Mouse (Mus musculus) hindbrain, embryonic 10.5 days (tissue): ENCODE data around the gene Ctsd. TPM values are rescaled to one million over a fixed set of nuclear protein-coding genes. Genes with fewer than 3 reads are reported as not detected.
"Not testable (repeated sequence)": the region's sequence is repeated elsewhere in the genome, so short reads cannot be mapped to it uniquely, and the experiment has no call there.

Experiments
- DNase-seq: peaks from one replicate; pipeline ENCODE4 v3.0.0-alpha.2; 2017; ENCODE audit warnings: low spot score
- H3K27ac ChIP-seq: fragments of 300-500 bp; sonication (generic); 2 replicates; pipeline ENCODE4 v1.5.1; 2016; ENCODE audit warnings: mild to moderate bottlenecking, moderate library complexity
- H3K27me3 ChIP-seq: fragments of 300-500 bp; sonication (generic); 2 replicates; pipeline ENCODE4 v1.6.1; 2016; ENCODE audit warnings: mild to moderate bottlenecking; ENCODE audit not compliant: poor library complexity, insufficient read depth, severe bottlenecking
- H3K36me3 ChIP-seq: fragments of 300-500 bp; sonication (generic); 2 replicates; pipeline ENCODE4 v1.6.1; 2016; ENCODE audit warnings: mild to moderate bottlenecking, moderate library complexity
- H3K4me1 ChIP-seq: fragments of 300-500 bp; sonication (generic); replicated peaks from 2 replicates; pipeline ENCODE4 v1.6.1; 2016; ENCODE audit warnings: mild to moderate bottlenecking
- H3K4me3 ChIP-seq: fragments of 300-500 bp; sonication (generic); 2 replicates; pipeline ENCODE4 v1.5.1; 2016; ENCODE audit warnings: mild to moderate bottlenecking, moderate library complexity
- H3K9me3 ChIP-seq: fragments of 300-500 bp; sonication (generic); 2 replicates; pipeline ENCODE4 v1.6.1; 2016; ENCODE audit warnings: mild to moderate bottlenecking, moderate library complexity
- WGBS: fragments of 180-500 bp; shearing (Covaris S2); methylation state at CpG from one replicate; pipeline ENCODE4 v1.1.7; 2016; 5-methylcytosine and 5-hydroxymethylcytosine counted together
- polyA plus RNA-seq: library from polyadenylated mRNA; unstranded; fragments of >200 nt; fragmentation: Nextera tagmentation; extraction: Ambion mirVana; gene quantifications from 2 replicates; pipeline ENCODE4 v1.2.1, GENCODE M21; 2016

Ctsd gene
- polyA plus RNA-seq, 1 experiment from 2014 or later, result 198 TPM

DNA sequence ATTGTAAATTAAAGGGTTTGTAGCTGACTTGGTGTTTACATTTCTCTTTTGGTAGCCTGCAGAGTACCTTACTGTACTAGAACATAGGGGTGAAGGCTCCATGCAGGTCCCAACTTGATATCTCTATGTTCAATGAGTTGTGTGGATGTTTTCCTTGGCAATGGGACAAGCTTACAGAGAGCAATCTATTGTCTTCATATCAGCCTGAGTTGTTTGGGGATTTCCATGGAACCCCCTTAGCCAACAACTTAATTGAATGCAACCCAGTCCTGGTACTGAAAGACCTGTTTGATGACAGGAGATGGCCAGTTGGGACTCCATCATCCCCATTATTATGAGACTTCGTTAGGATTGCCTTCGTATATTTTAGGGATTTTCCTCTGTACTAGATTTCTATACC, 30.2 kb upstream of the Ctsd start:
- Histone ChIP-seq H3K36me3 (no peaks in the 10 kb centered on the region), H3K4me3 (no peak overlapping the region), H3K27me3 (no peaks in the 10 kb centered on the region), H3K4me1 (no peaks in the 10 kb centered on the region), H3K9me3 (no peaks in the 10 kb centered on the region), H3K27ac (no peak overlapping the region)
- DNase-seq, result no peak
- WGBS, result 94% methylated on average over 2 of the region's 2 CpGs

GRCm38 (mm10) chr7:142416225-142416624, 28.4 kb upstream of the Ctsd start:
- Histone ChIP-seq H3K27ac (no peak overlapping the region), H3K36me3 (no peaks in the 10 kb centered on the region), H3K4me3 (no peak overlapping the region), H3K4me1 (no peaks in the 10 kb centered on the region), H3K27me3 (no peaks in the 10 kb centered on the region), H3K9me3 (no peaks in the 10 kb centered on the region)
- DNase-seq, result no peak
- whole genome bisulfite sequencing, result 68% methylated on average over 3 of the region's 3 CpGs

GRCm38 (mm10) chr7:142415314-142415713, 27.5 kb upstream of the Ctsd start:
- Histone ChIP-seq H3K9me3 (no peaks in the 10 kb centered on the region), H3K4me3 (no peak overlapping the region), H3K27me3 (no peaks in the 10 kb centered on the region), H3K4me1 (no peaks in the 10 kb centered on the region), H3K27ac (no peak overlapping the region), H3K36me3 (no peaks in the 10 kb centered on the region)
- DNase-seq, result no peak
- WGBS, result 75% methylated on average over 4 of the region's 4 CpGs

DNA sequence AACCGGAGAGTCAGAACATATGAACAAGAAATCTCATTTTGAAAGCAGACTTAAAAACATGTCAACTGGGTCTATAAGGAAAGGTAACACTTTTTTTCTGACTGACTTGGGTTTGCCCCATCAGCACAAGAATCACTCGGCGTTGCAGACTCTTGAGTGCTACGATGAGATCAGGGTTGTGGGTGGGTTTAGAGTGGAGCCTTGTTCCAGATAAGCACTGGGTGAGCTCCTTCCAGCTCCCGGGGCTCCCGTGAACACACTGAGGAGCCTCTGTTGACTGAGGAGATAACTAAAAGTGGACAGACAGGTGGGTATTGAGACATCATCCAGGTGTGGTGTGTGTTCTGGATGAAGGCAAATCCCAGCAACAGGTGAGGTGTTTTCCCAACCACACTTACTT, 25.4 kb upstream of the Ctsd start:
- no peaks in the 10 kb centered on the region for H3K27me3 ChIP-seq
- DNase-seq, result no peak
- H3K27ac ChIP-seq, result no peak overlapping the region
- H3K9me3 ChIP-seq, result no peaks in the 10 kb centered on the region
- H3K4me3 ChIP-seq, result no peak overlapping the region
- no peaks in the 10 kb centered on the region for H3K36me3 ChIP-seq
- no peaks in the 10 kb centered on the region for H3K4me1 ChIP-seq
- WGBS, result 95% methylated on average over 6 of the region's 6 CpGs

GRCm38 (mm10) chr7:142409603-142410002, 21.8 kb upstream of the Ctsd start:
- WGBS, result 90% methylated on average over 3 of the region's 3 CpGs
- no peak overlapping the region for H3K4me3 ChIP-seq
- no peaks in the 10 kb centered on the region for H3K36me3 ChIP-seq
- no peaks in the 10 kb centered on the region for H3K27me3 ChIP-seq
- no peaks in the 10 kb centered on the region for H3K9me3 ChIP-seq
- DNase-seq, result no peak
- no peak overlapping the region for H3K27ac ChIP-seq
- H3K4me1 ChIP-seq, result no peaks in the 10 kb centered on the region

- H3K9me3 ChIP-seq, result no peaks in the 10 kb centered on the region
- H3K36me3 ChIP-seq, result no peaks in the 10 kb centered on the region
- DNase-seq, result no peak
- H3K4me3 ChIP-seq, result no peak overlapping the region
- H3K27ac ChIP-seq, result no peak overlapping the region
- no peaks in the 10 kb centered on the region for H3K4me1 ChIP-seq
- no peaks in the 10 kb centered on the region for H3K27me3 ChIP-seq
- WGBS, result 93% methylated on average over 8 of the region's 8 CpGs
Observed at GRCm38 (mm10) chr7:142408686-142409085, 20.8 kb upstream of the Ctsd start.

DNA sequence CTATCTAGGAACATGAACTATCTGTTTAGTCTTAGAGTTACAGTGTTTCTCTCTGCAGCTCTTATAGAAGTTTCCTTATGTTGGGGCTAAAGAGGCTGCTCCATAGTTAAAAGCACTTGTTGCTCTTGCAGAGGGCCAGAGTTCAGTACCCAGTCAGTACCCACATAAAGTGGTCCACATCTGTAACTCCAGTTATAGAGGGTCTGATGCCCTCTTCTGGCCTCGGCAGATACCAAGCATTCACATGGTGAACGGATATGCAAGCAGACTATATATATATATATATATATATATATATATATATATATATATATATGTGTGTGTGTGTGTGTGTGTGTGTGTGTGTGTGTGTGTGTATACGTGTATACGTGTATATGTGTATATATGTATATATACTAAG, 20.1 kb upstream of the Ctsd start:
- H3K4me1 ChIP-seq, result no peaks in the 10 kb centered on the region
- DNase-seq, result no peak

DNA sequence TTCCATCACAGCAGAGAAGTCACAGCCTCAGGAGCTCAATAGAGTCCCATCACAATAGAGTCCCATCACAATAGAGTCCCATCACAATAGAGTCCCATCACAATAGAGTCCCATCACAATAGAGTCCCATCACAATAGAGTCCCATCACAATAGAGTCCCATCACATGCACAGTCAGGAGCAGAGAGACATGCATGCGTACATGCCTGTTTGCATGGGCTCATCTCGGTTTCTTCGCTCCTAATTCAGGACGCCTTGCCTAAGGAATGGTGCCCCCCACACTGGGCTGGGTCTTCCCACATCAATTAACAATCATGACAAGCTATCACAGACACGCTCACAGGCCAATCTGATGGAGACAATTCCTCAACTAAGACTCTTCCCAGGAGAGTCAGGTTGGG, 17.3 kb upstream of the Ctsd start:
- H3K9me3 ChIP-seq, DNase-seq, H3K27ac ChIP-seq, H3K27me3 ChIP-seq, H3K4me3 ChIP-seq, H3K36me3 ChIP-seq, H3K4me1 ChIP-seq: not testable (repeated sequence)
- 85% methylated on average over 5 of the region's 5 CpGs for WGBS

More for the DNA sequence above, 20.1 kb upstream of the Ctsd start:
- H3K36me3 ChIP-seq, result no peaks in the 10 kb centered on the region
- 78% methylated on average over 4 of the region's 4 CpGs for WGBS
- H3K27me3 ChIP-seq, result no peaks in the 10 kb centered on the region
- no peak overlapping the region for H3K27ac ChIP-seq
- no peaks in the 10 kb centered on the region for H3K9me3 ChIP-seq
- no peak overlapping the region for H3K4me3 ChIP-seq

DNA sequence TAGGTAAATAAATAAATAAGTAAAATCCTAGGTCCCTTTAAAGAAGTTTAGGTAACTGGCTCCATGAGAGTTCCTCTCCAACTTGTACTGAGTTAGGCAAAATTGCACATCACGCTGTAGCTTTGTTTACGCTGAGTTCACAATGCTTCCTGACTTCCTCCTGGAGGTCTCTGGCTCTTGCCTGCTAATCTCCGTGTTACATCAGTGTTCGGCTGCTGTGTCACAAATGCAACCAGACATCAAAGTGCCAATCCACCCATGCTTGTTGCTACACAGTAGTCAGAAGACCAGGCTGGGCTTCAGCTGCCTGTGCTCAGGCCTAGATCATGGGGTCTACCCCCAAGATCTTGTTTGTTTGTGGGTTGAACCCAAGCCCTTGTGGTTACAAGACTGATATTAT, 15.8 kb upstream of the Ctsd start:
- H3K4me3 ChIP-seq, result no peak overlapping the region
- H3K27me3 ChIP-seq, result no peaks in the 10 kb centered on the region
- H3K4me1 ChIP-seq, result peaks cover 8% of the 10 kb centered on the region; the same call in 1 of the 2 replicates
- H3K9me3 ChIP-seq, result no peaks in the 10 kb centered on the region
- DNase-seq, result no peak
- no peaks in the 10 kb centered on the region for H3K36me3 ChIP-seq
- 84% methylated on average over 4 of the region's 4 CpGs for WGBS
- H3K27ac ChIP-seq, result no peak overlapping the region

GRCm38 (mm10) chr7:142400750-142401142, 12.9 kb upstream of the Ctsd start:
- no peaks in the 10 kb centered on the region for H3K9me3 ChIP-seq
- no peak for DNase-seq
- H3K36me3 ChIP-seq, result no peaks in the 10 kb centered on the region
- H3K4me3 ChIP-seq, result no peak overlapping the region
- no peak overlapping the region for H3K27ac ChIP-seq
- H3K4me1 ChIP-seq, result peaks cover 15% of the 10 kb centered on the region; the same call in 1 of the 2 replicates
- H3K27me3 ChIP-seq, result 0 out of 2 replicates have a peak, but pooled peaks cover 3% of the 10 kb centered on the region
- WGBS, result 58% methylated on average over 7 of the region's 7 CpGs

- 77% methylated on average over 7 of the region's 7 CpGs for WGBS
- Histone ChIP-seq H3K4me1 (peaks cover 15% of the 10 kb centered on the region; the same call in 1 of the 2 replicates), H3K4me3 (no peak overlapping the region), H3K9me3 (no peaks in the 10 kb centered on the region), H3K27ac (no peak overlapping the region), H3K27me3 (0 out of 2 replicates have a peak, but pooled peaks cover 3% of the 10 kb centered on the region), H3K36me3 (no peaks in the 10 kb centered on the region)
- DNase-seq, result no peak
Observed at GRCm38 (mm10) chr7:142400112-142400749, 12.4 kb upstream of the Ctsd start.

- DNase-seq, result no peak
- 0 out of 2 replicates have a peak, but pooled peaks cover 3% of the 10 kb centered on the region for H3K27me3 ChIP-seq
- WGBS, result 81% methylated on average over 1 of the region's 1 CpGs
- no peak overlapping the region for H3K27ac ChIP-seq
- no peaks in the 10 kb centered on the region for H3K9me3 ChIP-seq
- H3K4me1 ChIP-seq, result peaks cover 15% of the 10 kb centered on the region; the same call in 1 of the 2 replicates
- no peak overlapping the region for H3K4me3 ChIP-seq
- H3K36me3 ChIP-seq, result no peaks in the 10 kb centered on the region
Observed at GRCm38 (mm10) chr7:142399250-142399649, 11.4 kb upstream of the Ctsd start.

DNA sequence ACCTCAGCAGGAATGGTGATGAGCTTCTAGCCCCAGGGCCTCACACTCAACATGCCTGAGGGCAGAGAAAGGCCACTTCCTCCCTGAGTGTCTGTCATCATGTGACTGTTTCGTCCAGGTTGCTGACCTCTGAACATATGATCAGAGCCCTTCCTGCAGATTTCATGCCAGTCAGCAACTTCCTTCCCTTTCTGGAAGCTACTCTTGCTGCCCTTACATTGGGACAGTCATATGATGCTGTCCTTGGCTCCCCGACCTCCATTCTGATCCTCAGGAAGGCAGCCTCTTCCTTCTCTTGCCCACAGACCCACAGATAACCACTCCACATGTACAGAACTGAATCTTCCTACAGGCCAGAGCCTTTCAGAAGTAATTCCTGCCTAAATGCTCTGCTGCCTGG, 10.2 kb upstream of the Ctsd start:
- 0 out of 2 replicates have a peak, but pooled peaks cover 3% of the 10 kb centered on the region for H3K27me3 ChIP-seq
- H3K27ac ChIP-seq, result no peak overlapping the region
- 66% methylated on average over 2 of the region's 2 CpGs for WGBS
- H3K9me3 ChIP-seq, result no peaks in the 10 kb centered on the region
- H3K4me1 ChIP-seq, result peaks cover 15% of the 10 kb centered on the region; the same call in 1 of the 2 replicates
- H3K36me3 ChIP-seq, result no peaks in the 10 kb centered on the region
- no peak for DNase-seq
- H3K4me3 ChIP-seq, result no peak overlapping the region

GRCm38 (mm10) chr7:142396611-142397010, 8.8 kb upstream of the Ctsd start:
- 0 out of 2 replicates have a peak, but pooled peaks cover 3% of the 10 kb centered on the region for H3K27me3 ChIP-seq
- H3K9me3 ChIP-seq, result no peaks in the 10 kb centered on the region
- H3K36me3 ChIP-seq, result no peaks in the 10 kb centered on the region
- H3K27ac ChIP-seq, result no peak overlapping the region
- WGBS, result 85% methylated on average over 1 of the region's 1 CpGs
- no peak overlapping the region for H3K4me3 ChIP-seq
- DNase-seq, result no peak
- peaks cover 22% of the 10 kb centered on the region; the same call in 1 of the 2 replicates for H3K4me1 ChIP-seq
